Mouse (Mus musculus): ENCODE data around the gene Pappa.

DNA sequence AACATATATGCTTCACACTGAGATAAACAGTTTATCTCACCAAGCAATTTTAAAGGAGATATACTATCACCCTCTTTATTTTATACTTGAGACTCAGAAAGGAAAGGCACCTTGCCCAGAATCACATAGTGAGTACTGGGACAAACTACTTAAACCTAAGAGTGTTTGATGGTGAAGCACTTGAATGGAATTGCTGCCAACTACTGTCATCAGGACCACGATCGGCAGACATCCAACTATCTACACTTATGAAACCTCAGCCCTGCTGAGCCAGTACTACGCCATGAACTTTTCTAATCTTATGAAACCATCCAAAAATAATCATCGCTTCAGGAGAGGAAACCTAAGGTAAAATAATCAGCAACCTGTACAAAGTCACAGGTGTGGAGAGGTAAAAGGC lies 275.5 kb downstream of the Pappa start:
- TF ChIP-seq TBP (IDR thresholded peaks at IDR 0.05; ENCODE audit: low read depth, low read length) (no peak), MAZ (IDR thresholded peaks at IDR 0.05; ENCODE audit: low read depth, low read length) (no peak), USF1 (IDR thresholded peaks at IDR 0.05; ENCODE audit: low read depth, low read length) (no peak), POLR2A (IDR thresholded peaks at IDR 0.05; ENCODE audit: control insufficient read depth in 1 of 2, insufficient read depth in 1 of 2, low read depth in 1 of 2, low read length in 2 of 2, poor library complexity in 1 of 2) (no peak), EP300 (IDR thresholded peaks at IDR 0.05; ENCODE audit: low read depth in 1 of 2, low read length in 2 of 2) (no peak), TCF12 (IDR thresholded peaks at IDR 0.05; ENCODE audit: low read depth, low read length) (no peak), ZNF384 (IDR thresholded peaks at IDR 0.05; ENCODE audit: low read depth, low read length) (no peak), MAX (IDR thresholded peaks at IDR 0.05; ENCODE audit: low read length) (no peak)
